Mouse (Mus musculus): Measurements from ENCODE around the gene Sumf1.

- TF ChIP-seq POLR2A (IDR thresholded peaks at IDR 0.05; ENCODE audit: borderline replicate concordance, extremely low read depth, low read depth, low read length) (no peak), CTCF (IDR thresholded peaks at IDR 0.05; ENCODE audit: insufficient read depth, low read length) (no peak)
Measured at GRCm38 (mm10) chr6:108206914-108207566, 21.7 kb upstream of the Sumf1 start.
